In genomic region chr11:33512854-33513375, GRCm38 (mm10) we compare ENCODE assay signal across 8 mouse cellular contexts. TPM values are rescaled to one million over a fixed set of nuclear protein-coding genes. Genes with fewer than 3 reads are reported as not detected.
DNase-seq lines count a peak whose midpoint lies in the region; ATAC-seq and TF ChIP-seq lines count a peak whose summit lies in the region.

No protein-coding gene starts in this region.

- H3K27ac ChIP-seq in left cerebral cortex, adult 2 months = peak overlapping the region; percentile 73

- intact Hi-C loops in left cerebral cortex, adult 2 months (cut with DNase I) = no loop called here

- TF ChIP-seq CTCF in left cerebral cortex, adult 2 months (IDR thresholded peaks at IDR 0.05) = peak; percentile 54

- peak; percentile 5 for DNase-seq in CD4-positive, CD25-positive, alpha-beta regulatory T cell, adult 2 months (ENCODE audit: low read depth, low spot score)
- DNase-seq in embryo, embryonic 9.5 days (ENCODE audit: extremely low spot score) = peak; percentile 82
- peak; percentile 44 for DNase-seq in gastrocnemius, postnatal 25 days
- peak; percentile 60 for DNase-seq in hindlimb bud, embryonic 11.5 days (ENCODE audit: extremely low spot score, low read depth, low spot score)
- peak; percentile 48 to 57 for DNase-seq in left cerebral cortex, adult 2 months (ENCODE audit: extremely low spot score in 1 of 2, low spot score in 2 of 2)
- DNase-seq in lung, postnatal 36 days = peak; percentile 30
- DNase-seq in right cerebral cortex, postnatal 14 days = peak; percentile 64

- ATAC-seq in CD4-positive, CD25-positive, alpha-beta regulatory T cell, adult 4 months = no peak

- peak overlapping the region; percentile 94 for H3K4me3 ChIP-seq in left cerebral cortex, adult 2 months

RNA-seq across cellular contexts. Expression of gene Ranbp17, which starts 0.6 kb away (rescaled TPM):
- not detected for polyA plus RNA-seq in CD4-positive, CD25-positive, alpha-beta regulatory T cell, adult 4 months (2017; shearing (Covaris generic))
- under 1 TPM; 0.38 to 0.79 TPM for total RNA-seq in gastrocnemius, postnatal 25 days (2021)
- 1 to 10 TPM; 7.4 to 7.6 TPM for total RNA-seq in left cerebral cortex, adult 2 months (2021)

Comparison
In these comparisons a context has a peak if more than half of its experiments do, and no peak if none do; other contexts are left out.
1. DNase-seq: peak in every context shown above with its lines; median percentile 82 in embryo, embryonic 9.5 days; 64 in right cerebral cortex, postnatal 14 days; 60 in hindlimb bud, embryonic 11.5 days; 52 in left cerebral cortex, adult 2 months; 44 in gastrocnemius, postnatal 25 days; 30 in lung, postnatal 36 days; 5 in CD4-positive, CD25-positive, alpha-beta regulatory T cell, adult 2 months.
2. RNA of gene Ranbp17, which starts 0.6 kb away (total RNA-seq): 7.4 to 7.6 TPM in left cerebral cortex, adult 2 months; 0.38 to 0.79 TPM in gastrocnemius, postnatal 25 days; every median in the first group is over 4 times any median in the second.